Mouse (Mus musculus): ENCODE measurements around the gene Camk1d.

- TF ChIP-seq CTCF (IDR thresholded peaks at IDR 0.05; ENCODE audit: low read depth, low read length): no peak
- no peak for TF ChIP-seq POLR2AphosphoS5 (IDR thresholded peaks at IDR 0.05; ENCODE audit: insufficient replicate concordance, low read depth, low read length)
- no peak for TF ChIP-seq GATA1 (IDR thresholded peaks at IDR 0.05; ENCODE audit: borderline replicate concordance, low read length)
- no peak for TF ChIP-seq TAL1 (conservative IDR thresholded peaks at IDR 0.05; ENCODE audit: low read depth, low read length)
- TF ChIP-seq GATA2 (IDR thresholded peaks at IDR 0.05; ENCODE audit: borderline replicate concordance, low read depth, low read length): no peak
Observed at GRCm38 (mm10) chr2:5579391-5579790, 134.9 kb downstream of the Camk1d start.
